Mouse (Mus musculus) midbrain, embryonic 12.5 days (tissue): ENCODE measurements around the gene Efcab9. TPM values are rescaled to one million over a fixed set of nuclear protein-coding genes. Genes with fewer than 3 reads are reported as not detected.
"Not testable (repeated sequence)": the region's sequence is repeated elsewhere in the genome, so short reads cannot be mapped to it uniquely, and the experiment has no call there.

Experiments used
- ATAC-seq: fragments of 200-750 bp; cut with Nextera tagmentation; 2 replicates; pipeline ENCODE4 v1.8.0; 2017; ENCODE audit warnings: low read depth, moderate TSS enrichment, moderate library complexity; ENCODE audit not compliant: low FRiP score
- H3K27ac ChIP-seq: fragments of 300-500 bp; sonication (generic); replicated peaks from 2 replicates; pipeline ENCODE4 v1.5.1; 2016; ENCODE audit warnings: mild to moderate bottlenecking
- H3K27me3 ChIP-seq: fragments of 300-500 bp; sonication (generic); 2 replicates; pipeline ENCODE4 v1.6.1; 2016; ENCODE audit warnings: mild to moderate bottlenecking
- H3K36me3 ChIP-seq: fragments of 300-500 bp; sonication (generic); 2 replicates; pipeline ENCODE4 v1.6.1; 2016
- H3K4me1 ChIP-seq: fragments of 300-500 bp; sonication (generic); 2 replicates; pipeline ENCODE4 v1.6.1; 2016
- H3K4me2 ChIP-seq: fragments of 300-500 bp; sonication (generic); replicated peaks from 2 replicates; pipeline ENCODE4 v1.6.1; 2016; ENCODE audit warnings: mild to moderate bottlenecking, moderate library complexity
- H3K4me3 ChIP-seq: fragments of 300-500 bp; sonication (generic); 2 replicates; pipeline ENCODE4 v1.5.1; 2016; ENCODE audit warnings: mild to moderate bottlenecking
- H3K9ac ChIP-seq: fragments of 300-500 bp; sonication (generic); replicated peaks from 2 replicates; pipeline ENCODE4 v1.6.1; 2016; ENCODE audit warnings: mild to moderate bottlenecking, moderate library complexity
- H3K9me3 ChIP-seq: fragments of 300-500 bp; sonication (generic); 2 replicates; pipeline ENCODE4 v1.6.1; 2016; ENCODE audit warnings: mild to moderate bottlenecking
- WGBS: fragments of 180-500 bp; shearing (Covaris S2); methylation state at CpG from one replicate; pipeline ENCODE4 v1.1.7; 2016; 5-methylcytosine and 5-hydroxymethylcytosine counted together
- polyA plus RNA-seq: library from polyadenylated mRNA; unstranded; fragments of >200 nt; fragmentation: Nextera tagmentation; extraction: Ambion mirVana; gene quantifications from 2 replicates; pipeline ENCODE4 v1.2.1, GENCODE M21; 2016

Gene Efcab9
- polyA plus RNA-seq, 1 experiment from 2014 or later = 0.89 TPM

DNA sequence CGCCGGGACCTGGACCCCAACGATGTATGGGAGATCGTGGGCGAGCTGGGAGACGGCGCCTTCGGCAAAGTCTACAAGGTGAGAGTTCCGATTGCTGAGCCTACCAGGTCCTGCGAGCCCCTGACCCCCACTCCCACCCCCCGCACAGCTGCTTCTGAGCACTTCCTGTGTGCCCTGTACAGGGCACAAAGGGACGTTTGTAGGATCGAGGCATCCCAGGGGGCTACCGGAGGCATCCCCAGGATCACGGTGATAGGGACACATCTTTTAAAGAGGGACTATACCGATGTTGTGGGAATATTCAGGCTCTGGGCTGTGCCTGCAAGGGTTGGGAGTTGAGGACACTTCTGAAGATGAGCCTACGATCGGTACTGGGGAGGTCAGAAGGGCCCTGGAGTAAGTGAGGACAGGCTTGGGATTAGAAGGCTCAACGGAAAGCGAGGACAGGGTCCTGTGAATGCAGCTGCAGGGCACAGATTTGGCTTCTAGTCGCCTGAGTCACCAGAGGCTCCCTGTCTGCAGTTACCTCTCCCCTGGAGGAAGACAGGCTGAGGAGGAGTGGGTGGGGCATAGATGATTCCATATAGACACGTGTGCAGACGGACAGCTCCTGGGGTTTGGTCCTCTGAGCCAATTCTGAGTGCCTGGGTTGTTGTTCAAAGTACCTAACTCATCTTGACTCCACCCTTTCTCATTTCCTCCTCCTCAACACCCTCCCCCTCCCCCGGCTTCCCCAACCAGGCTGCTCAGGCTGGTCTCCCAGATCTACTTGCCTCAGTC, 1.8 kb upstream of the Efcab9 start:
- Histone ChIP-seq H3K9me3 (no peaks in the 10 kb centered on the region), H3K27ac (no peak overlapping the region), H3K27me3 (peaks cover 53% of the 10 kb centered on the region), H3K36me3 (no peaks in the 10 kb centered on the region), H3K4me2 (peak overlapping the region; percentile 97), H3K4me3 (peak overlapping the region; percentile 67), H3K4me1 (peaks cover 33% of the 10 kb centered on the region), H3K9ac (peak overlapping the region; percentile 65)
- WGBS = 1% methylated on average over 24 of the region's 24 CpGs
- ATAC-seq = peak; percentile 57

DNA sequence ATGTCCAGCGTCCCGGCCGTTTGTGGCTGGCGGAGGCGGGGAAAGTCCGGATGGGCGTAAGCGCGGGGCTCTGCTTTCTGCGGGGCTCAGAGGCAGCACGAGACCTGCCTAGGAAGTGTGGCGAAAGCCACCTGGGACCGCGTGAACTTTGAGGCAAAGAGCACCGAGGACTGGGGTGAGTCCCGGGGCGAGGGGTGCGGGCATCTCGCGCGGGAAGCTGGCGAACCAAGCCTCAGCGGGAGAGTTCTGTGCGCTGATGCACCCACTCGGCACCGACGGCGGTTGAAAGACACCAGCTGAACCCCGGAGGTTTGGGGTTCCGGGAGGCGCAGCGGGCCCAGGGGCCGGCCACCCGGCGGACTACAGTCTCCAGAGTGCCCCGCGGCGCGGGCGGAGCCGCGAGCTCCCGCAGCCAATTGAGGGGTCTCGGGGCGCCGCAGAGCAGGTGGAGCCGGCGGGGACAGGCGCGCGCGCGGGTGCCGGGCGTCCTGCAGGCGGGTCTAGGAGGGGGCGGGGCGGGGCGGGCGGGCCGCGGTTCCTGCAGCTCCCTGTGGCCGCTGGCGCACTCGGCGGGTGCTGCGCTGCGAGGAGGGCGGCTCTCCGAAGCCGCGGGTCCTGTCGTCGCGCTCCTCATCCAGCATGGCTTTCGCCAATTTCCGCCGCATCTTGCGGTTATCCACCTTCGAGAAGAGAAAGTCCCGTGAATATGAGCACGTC, 1.0 kb upstream of the Efcab9 start, which contains the start of gene Stk10:
TSS of gene Stk10 (plus strand) at position 541 of the 717 bp plus-strand sequence.
- ATAC-seq = peak; percentile 95
- peaks cover 27% of the 10 kb centered on the region for H3K4me1 ChIP-seq
- no peaks in the 10 kb centered on the region for H3K36me3 ChIP-seq
- H3K4me2 ChIP-seq = peak within 1 kb of the TSS; percentile 97
- no peaks in the 10 kb centered on the region for H3K9me3 ChIP-seq
- under 1% methylated on average over 72 of the region's 82 CpGs for WGBS
- peaks cover 53% of the 10 kb centered on the region for H3K27me3 ChIP-seq
- peak within 1 kb of the TSS; percentile 67 for H3K4me3 ChIP-seq
- peak within 1 kb of the TSS; percentile 65 for H3K9ac ChIP-seq
- H3K27ac ChIP-seq = no peak within 1 kb of the TSS

- H3K27ac ChIP-seq = no peak overlapping the region
- no peak for ATAC-seq
- H3K4me3 ChIP-seq = no peak overlapping the region
- no peaks in the 10 kb centered on the region for H3K9me3 ChIP-seq
- H3K9ac ChIP-seq = no peak overlapping the region
- 0 out of 2 replicates have a peak, but pooled peaks cover 4% of the 10 kb centered on the region for H3K36me3 ChIP-seq
- WGBS = 92% methylated on average over 1 of the region's 1 CpGs
- H3K4me1 ChIP-seq = peaks cover 18% of the 10 kb centered on the region
- peaks cover 46% of the 10 kb centered on the region for H3K27me3 ChIP-seq
- no peak overlapping the region for H3K4me2 ChIP-seq
Measured at GRCm38 (mm10) chr11:32530151-32530550, 1.7 kb downstream of the Efcab9 start.

DNA sequence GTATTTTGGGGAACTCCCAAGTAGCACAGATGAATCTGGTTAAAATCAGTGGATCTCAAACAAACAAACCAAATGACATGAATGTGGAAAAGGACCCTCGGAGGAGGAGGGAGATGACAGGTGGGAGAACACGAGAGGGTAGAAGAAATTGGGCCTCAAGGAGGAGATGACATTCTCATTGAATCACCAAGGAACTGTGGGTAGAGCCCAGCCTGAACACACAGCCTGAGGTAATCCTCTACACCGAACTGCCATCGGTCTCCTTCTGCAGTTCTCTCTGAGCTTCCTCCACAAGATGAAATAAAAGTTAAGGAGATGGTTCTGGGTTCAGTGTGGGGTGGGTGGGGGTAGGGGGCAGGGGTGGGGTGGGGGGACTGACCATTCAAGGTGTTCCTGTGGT, 4.9 kb downstream of the Efcab9 start:
- no peak for ATAC-seq
- Histone ChIP-seq H3K27me3 (peaks cover 20% of the 10 kb centered on the region), H3K36me3 (peaks cover 11% of the 10 kb centered on the region; the same call in 1 of the 2 replicates), H3K9me3 (no peaks in the 10 kb centered on the region), H3K4me3 (no peak overlapping the region), H3K27ac (no peak overlapping the region), H3K9ac (no peak overlapping the region), H3K4me2 (no peak overlapping the region), H3K4me1 (peaks cover under 1% of the 10 kb centered on the region; the same call in 1 of the 2 replicates)
- 87% methylated on average over 4 of the region's 4 CpGs for WGBS

DNA sequence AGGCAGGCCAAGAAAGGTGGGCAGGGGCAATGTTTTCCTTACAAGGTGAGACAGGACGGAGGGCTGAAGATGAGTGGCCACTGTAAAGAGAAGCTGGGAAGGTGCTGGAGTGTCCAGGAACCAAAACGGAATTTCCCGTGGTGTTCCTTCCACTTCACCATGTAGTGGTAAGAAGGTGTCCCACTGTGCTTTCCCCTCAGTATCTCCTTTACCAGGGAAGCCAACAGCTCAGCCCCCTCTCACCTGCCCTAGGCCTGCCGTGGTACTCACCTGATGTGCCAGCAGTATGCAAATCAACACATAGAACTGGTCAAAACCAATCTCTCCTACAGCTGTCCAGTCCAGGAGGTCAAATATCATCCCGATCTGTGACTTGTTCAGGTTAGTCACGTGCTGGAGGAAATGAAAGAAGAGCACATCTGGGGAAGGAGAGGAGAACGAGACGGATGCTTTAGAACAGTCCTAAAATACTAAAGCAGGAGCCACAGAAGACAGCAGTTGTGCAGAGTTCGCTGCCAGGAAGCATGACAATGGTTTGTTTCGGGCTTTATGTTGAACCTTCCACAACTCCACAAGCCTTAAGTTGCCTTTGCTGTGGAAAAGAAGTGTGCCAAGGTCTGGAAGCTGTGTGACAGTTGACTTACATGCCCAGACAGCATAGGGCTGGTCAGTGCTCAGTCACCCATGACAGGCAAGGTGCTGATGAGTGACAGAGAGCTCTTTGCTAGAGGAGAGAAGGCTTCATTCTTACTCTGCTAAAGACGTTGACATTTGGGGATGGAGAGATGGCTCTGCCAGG, 7.6 kb downstream of the Efcab9 start:
- Histone ChIP-seq H3K27me3 (no peaks in the 10 kb centered on the region), H3K9ac (no peak overlapping the region), H3K4me2 (no peak overlapping the region), H3K27ac (no peak overlapping the region), H3K4me3 (no peak overlapping the region), H3K4me1 (no peaks in the 10 kb centered on the region), H3K9me3 (no peaks in the 10 kb centered on the region), H3K36me3 (peaks cover 15% of the 10 kb centered on the region)
- 84% methylated on average over 11 of the region's 11 CpGs for WGBS
- no peak for ATAC-seq

DNA sequence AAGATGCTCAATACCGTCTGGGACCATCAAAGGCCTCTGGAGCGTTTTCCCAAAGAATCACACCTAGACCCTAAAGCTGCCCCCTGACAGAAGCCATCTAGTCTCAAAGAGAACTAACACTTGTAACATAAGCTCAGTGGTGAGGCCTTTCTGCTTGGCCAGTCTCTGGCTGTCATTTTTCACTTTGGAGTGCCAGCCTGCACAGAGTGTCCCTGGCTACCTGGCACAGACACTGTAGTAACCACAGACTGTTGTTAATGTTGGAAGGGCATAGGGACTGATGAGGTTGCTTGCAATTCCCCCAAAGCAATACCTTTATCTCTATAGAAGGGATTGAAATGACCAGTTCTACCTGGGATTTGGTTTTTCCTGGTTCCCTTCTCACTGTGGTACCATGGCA, 10.6 kb downstream of the Efcab9 start:
- Histone ChIP-seq H3K4me2 (no peak overlapping the region), H3K4me1 (0 out of 2 replicates have a peak, but pooled peaks cover 2% of the 10 kb centered on the region), H3K27ac (no peak overlapping the region), H3K27me3 (no peaks in the 10 kb centered on the region), H3K9me3 (no peaks in the 10 kb centered on the region), H3K36me3 (peaks cover 36% of the 10 kb centered on the region), H3K4me3 (no peak overlapping the region), H3K9ac (no peak overlapping the region)
- ATAC-seq = no peak
- 83% methylated on average over 2 of the region's 2 CpGs for WGBS

DNA sequence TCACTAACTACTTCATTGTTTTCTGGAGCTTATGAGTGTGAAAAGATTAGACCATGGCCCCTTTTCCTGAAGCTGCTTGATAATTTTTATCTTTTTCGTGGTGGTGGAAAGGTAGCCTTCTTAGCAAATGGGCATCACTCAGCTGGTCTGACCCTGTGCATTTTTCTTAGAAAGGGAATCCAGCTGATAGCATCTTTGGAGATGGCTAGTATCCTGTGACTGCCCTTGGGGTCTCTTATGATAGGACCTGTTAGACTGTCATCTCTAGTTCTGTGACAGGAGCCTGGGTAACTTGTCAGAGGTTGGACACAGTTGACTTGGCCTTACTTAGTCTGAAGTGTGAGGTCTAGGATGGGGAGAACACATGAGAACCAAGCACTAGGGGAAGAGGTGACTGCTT, 12.5 kb downstream of the Efcab9 start:
- H3K4me3 ChIP-seq = no peak overlapping the region
- H3K27me3 ChIP-seq = no peaks in the 10 kb centered on the region
- H3K27ac ChIP-seq = no peak overlapping the region
- H3K4me1 ChIP-seq = 0 out of 2 replicates have a peak, but pooled peaks cover 2% of the 10 kb centered on the region
- no peaks in the 10 kb centered on the region for H3K9me3 ChIP-seq
- WGBS = 94% methylated on average over 1 of the region's 1 CpGs
- H3K9ac ChIP-seq = no peak overlapping the region
- H3K4me2 ChIP-seq = no peak overlapping the region
- H3K36me3 ChIP-seq = peaks cover 36% of the 10 kb centered on the region
- no peak for ATAC-seq

- H3K9ac ChIP-seq = no peak overlapping the region
- no peak overlapping the region for H3K27ac ChIP-seq
- H3K27me3 ChIP-seq = no peaks in the 10 kb centered on the region
- no peak for ATAC-seq
- H3K36me3 ChIP-seq = peaks cover 30% of the 10 kb centered on the region
- no peak overlapping the region for H3K4me3 ChIP-seq
- H3K9me3 ChIP-seq = no peaks in the 10 kb centered on the region
- no peak overlapping the region for H3K4me2 ChIP-seq
- 0 out of 2 replicates have a peak, but pooled peaks cover 2% of the 10 kb centered on the region for H3K4me1 ChIP-seq
- WGBS = 89% methylated on average over 4 of the region's 4 CpGs
Measured at GRCm38 (mm10) chr11:32518770-32519169, 13.1 kb downstream of the Efcab9 start.

DNA sequence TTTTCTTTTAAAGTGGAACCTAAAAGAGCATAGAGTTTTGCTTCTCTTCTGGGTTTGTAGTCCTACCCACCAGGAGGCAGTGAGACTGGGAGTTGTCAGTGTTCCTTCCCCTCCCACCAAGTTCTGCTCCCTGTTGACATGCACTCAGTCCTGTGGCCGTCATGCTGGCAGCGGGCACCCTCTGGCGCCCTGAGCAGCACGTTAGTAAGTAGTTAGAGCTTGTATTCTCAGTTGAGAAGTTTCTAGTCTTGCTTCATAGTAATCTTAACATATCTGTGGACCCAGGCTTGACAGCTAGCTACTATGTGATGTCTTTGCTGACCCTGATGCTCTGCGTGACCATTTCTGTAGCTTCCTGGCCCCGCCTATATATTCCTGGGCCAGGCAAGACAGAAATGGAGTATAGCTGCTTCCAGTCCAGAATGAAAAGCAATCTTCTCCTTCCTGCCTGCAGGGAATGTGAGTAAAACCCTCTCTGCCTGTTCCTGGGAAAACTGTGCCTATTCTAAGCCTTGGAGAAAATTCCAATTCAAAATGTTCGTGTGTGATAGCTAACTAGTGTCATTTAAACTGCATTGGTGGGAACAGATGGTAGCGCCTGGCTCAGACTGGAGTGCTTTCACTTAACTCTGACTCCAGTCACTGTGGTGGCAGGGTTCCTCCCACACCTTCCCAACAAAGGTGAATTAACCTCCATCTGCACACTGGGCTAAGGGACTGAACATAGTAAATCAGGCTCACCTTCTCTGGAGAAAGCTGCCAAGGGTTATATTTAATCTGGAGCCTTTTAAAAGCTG, 14.8 kb downstream of the Efcab9 start:
- H3K4me1 ChIP-seq = 0 out of 2 replicates have a peak, but pooled peaks cover 2% of the 10 kb centered on the region
- H3K9ac ChIP-seq = no peak overlapping the region
- H3K27me3 ChIP-seq = no peaks in the 10 kb centered on the region
- no peak for ATAC-seq
- peaks cover 30% of the 10 kb centered on the region for H3K36me3 ChIP-seq
- no peaks in the 10 kb centered on the region for H3K9me3 ChIP-seq
- 87% methylated on average over 8 of the region's 8 CpGs for WGBS
- no peak overlapping the region for H3K4me2 ChIP-seq
- H3K4me3 ChIP-seq = no peak overlapping the region
- no peak overlapping the region for H3K27ac ChIP-seq

- Histone ChIP-seq H3K9me3 (no peaks in the 10 kb centered on the region), H3K4me1 (0 out of 2 replicates have a peak, but pooled peaks cover 2% of the 10 kb centered on the region), H3K27ac (no peak overlapping the region), H3K9ac (no peak overlapping the region), H3K4me2 (no peak overlapping the region), H3K4me3 (no peak overlapping the region), H3K27me3 (no peaks in the 10 kb centered on the region), H3K36me3 (peaks cover 30% of the 10 kb centered on the region)
- WGBS = 92% methylated on average over 12 of the region's 12 CpGs
- no peak for ATAC-seq
Measured at GRCm38 (mm10) chr11:32516091-32516490, 15.8 kb downstream of the Efcab9 start.

- H3K4me2 ChIP-seq, H3K9ac ChIP-seq, H3K27me3 ChIP-seq, H3K27ac ChIP-seq, H3K9me3 ChIP-seq, ATAC-seq, H3K4me1 ChIP-seq, H3K4me3 ChIP-seq: not testable (repeated sequence)
- WGBS = 94% methylated on average over 5 of the region's 5 CpGs
- H3K36me3 ChIP-seq = peaks cover 29% of the 10 kb centered on the region
Measured at GRCm38 (mm10) chr11:32514853-32515252, 17.0 kb downstream of the Efcab9 start.
